Mouse (Mus musculus) forebrain, embryonic 16.5 days (tissue): Measurements from ENCODE around the gene Rora. TPM values are rescaled to one million over a fixed set of nuclear protein-coding genes. Genes with fewer than 3 reads are reported as not detected.

Experiments
- ATAC-seq: fragments of 200-750 bp; cut with Nextera tagmentation; 2 replicates; pipeline ENCODE4 v1.8.0; 2017; ENCODE audit warnings: mild to moderate bottlenecking, moderate library complexity
- H3K27ac ChIP-seq: fragments of 300-500 bp; sonication (generic); 2 replicates; pipeline ENCODE4 v1.5.1; 2014; ENCODE audit warnings: low read length, control low read depth
- H3K27me3 ChIP-seq: fragments of 300-500 bp; sonication (generic); replicated peaks from 2 replicates; pipeline ENCODE4 v1.6.1; 2014; ENCODE audit warnings: low read length; ENCODE audit not compliant: control insufficient read depth, insufficient read depth
- H3K36me3 ChIP-seq: fragments of 300-500 bp; sonication (generic); 2 replicates; pipeline ENCODE4 v1.6.1; 2014; ENCODE audit not compliant: control insufficient read depth, insufficient read depth
- H3K4me1 ChIP-seq: fragments of 300-500 bp; sonication (generic); replicated peaks from 2 replicates; pipeline ENCODE4 v1.6.1; 2014; ENCODE audit warnings: low read length; ENCODE audit not compliant: control insufficient read depth, insufficient read depth
- H3K4me2 ChIP-seq: fragments of 300-500 bp; sonication (generic); 2 replicates; pipeline ENCODE4 v1.6.1; 2014; ENCODE audit warnings: mild to moderate bottlenecking, low read length, control low read depth
- H3K4me3 ChIP-seq: fragments of 300-500 bp; sonication (generic); replicated peaks from 2 replicates; pipeline ENCODE4 v1.5.1; 2014; ENCODE audit warnings: mild to moderate bottlenecking, low read length, control low read depth
- H3K9ac ChIP-seq: fragments of 300-500 bp; sonication (generic); replicated peaks from 2 replicates; pipeline ENCODE4 v1.6.1; 2014; ENCODE audit warnings: low read depth, low read length, control low read depth
- H3K9me3 ChIP-seq: fragments of 300-500 bp; sonication (generic); 2 replicates; pipeline ENCODE4 v1.6.1; 2016; ENCODE audit warnings: low read length; ENCODE audit not compliant: control insufficient read depth
- WGBS: fragments of 180-500 bp; shearing (Covaris S2); extraction: QIAGEN DNeasy Blood & Tissue Kit; methylation state at CpG from one replicate; pipeline ENCODE4 v1.1.7; 2014; 5-methylcytosine and 5-hydroxymethylcytosine counted together
- polyA plus RNA-seq: library from polyadenylated mRNA; unstranded; fragments of >200 nt; fragmentation: Nextera tagmentation; extraction: Ambion mirVana; gene quantifications from 2 replicates; pipeline ENCODE4 v1.2.1, GENCODE M21; 2015

Rora gene
- polyA plus RNA-seq, 1 experiment from 2014 or later, result 7.9 TPM

DNA sequence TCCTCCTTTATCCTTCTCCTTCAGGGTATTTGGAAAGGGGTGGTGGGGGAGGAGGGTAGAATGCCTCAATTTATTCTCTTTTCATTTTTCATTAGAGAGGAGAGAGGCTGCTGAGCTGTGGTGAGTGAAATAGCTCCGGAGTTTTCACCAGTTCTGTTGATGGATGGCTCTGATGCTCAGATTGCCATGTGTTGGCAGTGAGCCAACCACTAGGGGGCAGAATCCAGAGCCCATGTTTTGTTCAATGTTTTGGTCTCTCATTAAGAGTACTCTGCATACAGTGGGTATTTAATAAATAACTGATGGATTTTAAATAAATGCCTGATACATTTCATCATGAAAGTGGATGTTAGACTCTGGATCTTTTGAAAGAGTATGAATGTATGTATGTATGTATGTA is 77.9 kb downstream of the Rora start:
- ATAC-seq, result no peak
- Histone ChIP-seq H3K27ac (no peak overlapping the region), H3K9me3 (peaks cover 4% of the 10 kb centered on the region), H3K4me1 (no peaks in the 10 kb centered on the region), H3K4me3 (no peak overlapping the region), H3K4me2 (no peak overlapping the region), H3K36me3 (no peaks in the 10 kb centered on the region), H3K27me3 (no peaks in the 10 kb centered on the region), H3K9ac (no peak overlapping the region)
- 58% methylated on average over 1 of the region's 1 CpGs for WGBS

DNA sequence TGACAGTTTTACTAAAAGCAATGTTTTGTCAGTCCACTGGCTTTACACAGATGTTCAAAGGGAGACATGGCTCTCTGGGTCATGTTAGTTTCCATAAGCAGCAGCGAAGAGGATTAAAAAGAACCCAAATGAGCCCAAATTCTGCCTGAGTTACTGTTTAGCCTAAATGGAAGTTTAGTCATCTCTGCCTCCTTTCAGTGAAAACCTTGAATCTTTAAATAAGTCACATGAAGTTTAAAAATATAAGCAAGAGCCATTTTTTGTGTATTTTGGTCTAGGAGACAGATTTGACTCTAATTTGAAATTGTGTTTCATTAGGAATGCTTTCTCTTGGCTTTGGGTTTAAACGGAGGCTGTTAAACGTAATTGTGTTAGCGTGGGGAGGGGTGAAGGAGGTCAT is 79.3 kb downstream of the Rora start:
- no peaks in the 10 kb centered on the region for H3K4me1 ChIP-seq
- no peak for ATAC-seq
- no peak overlapping the region for H3K9ac ChIP-seq
- no peaks in the 10 kb centered on the region for H3K36me3 ChIP-seq
- H3K4me3 ChIP-seq, result no peak overlapping the region
- H3K27ac ChIP-seq, result no peak overlapping the region
- H3K27me3 ChIP-seq, result no peaks in the 10 kb centered on the region
- WGBS, result 73% methylated on average over 4 of the region's 4 CpGs
- H3K9me3 ChIP-seq, result peaks cover 4% of the 10 kb centered on the region
- no peak overlapping the region for H3K4me2 ChIP-seq

DNA sequence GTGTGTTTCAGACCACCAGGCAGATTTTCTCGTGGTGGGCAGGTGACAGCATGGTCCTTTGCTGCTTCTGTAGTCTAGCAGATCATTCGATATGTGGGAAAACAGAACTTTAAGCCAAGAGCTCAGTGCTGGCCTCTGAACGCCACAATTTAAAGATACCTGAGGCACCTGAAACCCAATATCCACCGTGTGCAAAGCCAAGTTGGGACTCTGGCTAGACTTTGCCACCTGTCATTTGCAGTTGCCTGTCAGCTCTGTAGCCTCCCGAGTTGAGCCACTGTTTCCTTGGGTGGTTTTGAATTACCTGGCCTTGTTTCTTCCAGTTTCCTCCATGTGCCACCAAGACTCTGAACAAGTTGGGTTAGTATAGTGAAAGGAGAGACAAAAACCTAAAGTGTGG is 82.3 kb downstream of the Rora start:
- Histone ChIP-seq H3K27ac (no peak overlapping the region), H3K36me3 (no peaks in the 10 kb centered on the region), H3K27me3 (no peaks in the 10 kb centered on the region), H3K4me1 (no peaks in the 10 kb centered on the region), H3K9me3 (peaks cover 4% of the 10 kb centered on the region), H3K9ac (no peak overlapping the region), H3K4me3 (no peak overlapping the region), H3K4me2 (no peak overlapping the region)
- 87% methylated on average over 5 of the region's 5 CpGs for WGBS
- no peak for ATAC-seq

DNA sequence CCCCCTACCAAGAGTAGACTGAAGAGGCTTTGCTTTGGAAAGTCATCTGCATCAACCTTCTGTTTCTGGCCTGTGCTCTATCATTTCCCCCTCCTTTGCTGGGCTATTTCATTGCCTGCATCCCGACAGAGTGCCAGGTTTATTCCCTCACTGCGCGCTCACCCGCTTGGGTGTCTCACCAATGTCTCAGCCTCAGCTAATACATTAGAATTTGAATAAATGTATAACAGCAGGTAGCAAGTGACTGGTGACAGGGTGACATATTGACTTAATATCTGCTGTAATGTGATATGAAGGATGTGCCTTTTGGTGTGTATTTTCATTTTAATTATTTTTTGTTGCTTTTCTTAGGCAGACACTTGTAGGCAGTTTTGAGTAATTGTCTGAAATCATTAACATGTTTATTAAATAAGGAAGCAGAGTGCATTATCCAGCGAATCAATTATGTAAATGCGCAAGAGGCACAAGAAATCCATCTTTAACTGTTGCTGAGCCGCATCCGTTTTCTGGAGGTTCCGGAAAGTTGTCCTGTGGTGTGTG is 83.7 kb downstream of the Rora start:
- H3K4me2 ChIP-seq, result no peak overlapping the region
- H3K9ac ChIP-seq, result no peak overlapping the region
- ATAC-seq, result no peak
- H3K9me3 ChIP-seq, result peaks cover 2% of the 10 kb centered on the region
- H3K4me1 ChIP-seq, result no peaks in the 10 kb centered on the region
- H3K4me3 ChIP-seq, result no peak overlapping the region
- H3K36me3 ChIP-seq, result no peaks in the 10 kb centered on the region
- WGBS, result 66% methylated on average over 9 of the region's 9 CpGs
- H3K27me3 ChIP-seq, result no peaks in the 10 kb centered on the region
- no peak overlapping the region for H3K27ac ChIP-seq

DNA sequence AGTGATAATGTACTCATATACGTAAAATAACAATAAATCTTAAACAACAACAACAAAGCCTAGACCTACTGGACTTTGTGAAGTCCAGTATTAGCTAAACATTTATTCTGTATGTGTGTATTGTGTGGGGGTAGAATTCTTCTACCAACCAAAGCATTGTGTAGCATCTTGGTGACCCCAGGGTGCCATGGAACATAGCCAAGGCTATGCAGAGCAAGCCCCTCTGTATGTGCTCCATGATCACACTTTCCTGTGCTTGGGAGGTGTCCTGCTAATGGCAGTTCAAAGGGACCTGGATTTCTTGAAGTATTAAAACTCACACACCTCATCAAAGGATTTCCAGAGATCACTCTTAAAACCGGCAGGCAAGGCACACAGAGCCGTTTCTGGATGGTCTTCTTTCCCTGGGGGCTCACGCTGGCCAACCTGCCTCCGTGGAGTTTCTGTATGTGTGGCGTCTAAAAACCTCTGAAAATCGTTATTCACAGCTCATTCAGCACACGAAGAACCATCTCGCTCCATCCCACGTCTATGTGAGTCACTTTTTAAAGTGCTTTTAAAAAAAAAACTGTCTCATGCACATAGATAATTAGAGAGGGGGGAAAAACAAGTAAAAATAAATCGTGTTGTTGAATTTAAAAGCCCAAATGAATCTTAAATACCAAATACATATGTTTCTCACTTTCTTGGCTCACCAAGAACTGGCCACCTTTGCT is 92.5 kb downstream of the Rora start:
- WGBS, result 84% methylated on average over 11 of the region's 11 CpGs
- H3K9me3 ChIP-seq, result no peaks in the 10 kb centered on the region
- no peaks in the 10 kb centered on the region for H3K36me3 ChIP-seq
- H3K9ac ChIP-seq, result no peak overlapping the region
- no peak for ATAC-seq
- H3K27me3 ChIP-seq, result no peaks in the 10 kb centered on the region
- no peak overlapping the region for H3K27ac ChIP-seq
- no peaks in the 10 kb centered on the region for H3K4me1 ChIP-seq
- no peak overlapping the region for H3K4me3 ChIP-seq
- no peak overlapping the region for H3K4me2 ChIP-seq

DNA sequence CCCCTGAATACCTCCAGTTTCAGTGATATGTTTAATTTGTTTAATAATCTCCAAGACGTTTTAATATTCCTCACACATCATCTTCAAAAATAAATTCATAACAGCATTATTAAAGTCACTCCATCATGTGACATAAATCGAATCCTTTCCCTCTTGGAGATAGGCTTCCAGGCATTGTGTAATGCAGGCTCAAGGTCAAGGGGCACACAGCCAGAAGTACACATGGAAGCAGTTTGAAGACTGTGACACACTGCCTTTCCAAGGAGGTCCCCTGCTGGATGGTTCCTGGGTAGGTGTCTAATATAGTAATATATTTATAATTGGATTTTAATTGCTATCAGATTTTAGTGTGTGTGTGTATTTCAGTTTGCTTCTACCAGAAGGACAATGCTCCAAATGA is 103.4 kb downstream of the Rora start:
- ATAC-seq, result no peak
- 71% methylated on average over 2 of the region's 2 CpGs for WGBS
- no peak overlapping the region for H3K9ac ChIP-seq

DNA sequence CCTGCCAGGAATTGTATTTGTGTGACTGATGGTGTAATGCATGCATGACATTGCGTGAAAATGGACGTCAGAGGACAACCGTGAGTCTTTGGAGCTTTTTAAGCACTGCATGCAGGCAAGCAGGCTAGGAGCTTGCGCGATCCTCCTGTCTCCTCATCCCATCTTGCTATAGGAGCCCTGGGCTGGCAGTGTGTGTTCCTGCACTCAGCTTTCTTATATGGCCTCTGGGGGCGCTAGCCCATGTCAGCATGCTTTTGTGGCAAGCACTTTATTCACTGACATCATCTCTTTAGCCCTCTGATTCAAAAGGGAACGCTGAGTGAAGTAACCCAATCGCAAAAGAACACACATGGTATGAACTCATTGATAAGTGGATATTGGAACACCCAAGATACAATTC is 105.7 kb downstream of the Rora start:
- Histone ChIP-seq H3K36me3 (no peaks in the 10 kb centered on the region), H3K4me1 (peaks cover 7% of the 10 kb centered on the region; the same call in 1 of the 2 replicates), H3K9ac (no peak overlapping the region), H3K9me3 (no peaks in the 10 kb centered on the region), H3K27me3 (no peaks in the 10 kb centered on the region), H3K4me3 (no peak overlapping the region), H3K27ac (no peak overlapping the region), H3K4me2 (no peak overlapping the region)
- no peak for ATAC-seq
- 72% methylated on average over 8 of the region's 8 CpGs for WGBS

More for the DNA sequence above, 103.4 kb downstream of the Rora start:
- no peak overlapping the region for H3K27ac ChIP-seq
- H3K36me3 ChIP-seq, result no peaks in the 10 kb centered on the region
- no peaks in the 10 kb centered on the region for H3K27me3 ChIP-seq
- H3K4me1 ChIP-seq, result peaks cover 8% of the 10 kb centered on the region; the same call in 1 of the 2 replicates
- no peaks in the 10 kb centered on the region for H3K9me3 ChIP-seq
- H3K4me3 ChIP-seq, result no peak overlapping the region
- no peak overlapping the region for H3K4me2 ChIP-seq

DNA sequence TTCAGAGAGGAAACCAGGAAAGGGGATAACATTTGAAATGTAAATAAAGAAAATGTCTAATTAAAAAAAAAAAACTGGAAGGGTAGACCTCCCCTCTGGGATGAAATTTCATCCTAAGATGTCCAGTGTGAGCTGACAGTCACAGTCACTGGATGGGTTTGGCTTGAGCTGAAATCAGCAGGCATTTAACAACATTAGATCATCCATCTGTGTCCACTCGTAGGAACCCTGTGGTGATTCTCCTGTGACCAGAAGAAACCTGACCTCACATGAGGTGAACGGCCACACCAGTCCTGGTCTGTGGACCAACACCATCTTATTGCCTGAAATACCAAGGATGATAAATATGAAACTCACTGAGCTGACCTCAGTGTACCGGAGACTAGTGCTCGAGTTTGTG is 106.7 kb downstream of the Rora start:
- Histone ChIP-seq H3K9me3 (no peaks in the 10 kb centered on the region), H3K4me1 (peaks cover 7% of the 10 kb centered on the region; the same call in 1 of the 2 replicates), H3K9ac (no peak overlapping the region), H3K36me3 (no peaks in the 10 kb centered on the region), H3K4me3 (no peak overlapping the region), H3K27me3 (no peaks in the 10 kb centered on the region), H3K4me2 (no peak overlapping the region), H3K27ac (no peak overlapping the region)
- no peak for ATAC-seq
- WGBS, result 85% methylated on average over 4 of the region's 4 CpGs

DNA sequence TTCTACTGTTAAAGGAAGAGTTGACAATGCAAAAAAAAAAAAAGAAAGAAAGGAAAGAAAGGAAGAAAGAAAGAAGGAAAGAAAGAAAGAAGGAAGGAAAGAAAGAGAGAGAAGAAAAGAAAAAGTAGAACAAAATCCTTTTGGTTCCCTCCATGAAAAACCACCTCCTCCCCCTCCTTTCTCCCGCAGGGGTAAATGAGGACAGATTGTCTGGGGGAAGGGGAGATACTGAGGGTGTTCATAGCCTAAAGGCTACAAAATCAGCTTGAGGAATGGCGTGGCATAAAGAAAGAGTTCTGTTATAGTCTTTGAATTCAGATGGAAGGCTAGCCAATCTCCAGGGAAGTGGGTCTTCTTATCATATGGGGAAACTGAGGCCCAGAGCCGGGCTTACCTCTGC is 107.3 kb downstream of the Rora start:
- ATAC-seq, result no peak
- peaks cover 4% of the 10 kb centered on the region; the same call in 1 of the 2 replicates for H3K4me1 ChIP-seq
- no peaks in the 10 kb centered on the region for H3K27me3 ChIP-seq
- no peak overlapping the region for H3K4me2 ChIP-seq
- no peaks in the 10 kb centered on the region for H3K9me3 ChIP-seq
- no peaks in the 10 kb centered on the region for H3K36me3 ChIP-seq
- no peak overlapping the region for H3K27ac ChIP-seq
- H3K4me3 ChIP-seq, result no peak overlapping the region
- H3K9ac ChIP-seq, result no peak overlapping the region
- WGBS, result 53% methylated on average over 3 of the region's 3 CpGs
